Mouse (Mus musculus) G1E (cell line): Measurements from ENCODE around the gene Gm42878.

Experiments
- CTCF ChIP-seq: IDR thresholded peaks from 2 replicates; pipeline ENCODE4 v1.5.1; 2012; ENCODE audit warnings: low read depth, low read length, inconsistent platforms, mixed read lengths
- GATA1 ChIP-seq: IDR thresholded peaks from 2 replicates; pipeline ENCODE4 v1.6.1; 2012; ENCODE audit warnings: borderline replicate concordance, low read length, inconsistent platforms, mixed read lengths
- POLR2AphosphoS5 ChIP-seq: IDR thresholded peaks from 2 replicates; pipeline ENCODE4 v1.6.1; 2012; ENCODE audit warnings: low read depth, low read length, inconsistent platforms; ENCODE audit not compliant: insufficient replicate concordance

DNA sequence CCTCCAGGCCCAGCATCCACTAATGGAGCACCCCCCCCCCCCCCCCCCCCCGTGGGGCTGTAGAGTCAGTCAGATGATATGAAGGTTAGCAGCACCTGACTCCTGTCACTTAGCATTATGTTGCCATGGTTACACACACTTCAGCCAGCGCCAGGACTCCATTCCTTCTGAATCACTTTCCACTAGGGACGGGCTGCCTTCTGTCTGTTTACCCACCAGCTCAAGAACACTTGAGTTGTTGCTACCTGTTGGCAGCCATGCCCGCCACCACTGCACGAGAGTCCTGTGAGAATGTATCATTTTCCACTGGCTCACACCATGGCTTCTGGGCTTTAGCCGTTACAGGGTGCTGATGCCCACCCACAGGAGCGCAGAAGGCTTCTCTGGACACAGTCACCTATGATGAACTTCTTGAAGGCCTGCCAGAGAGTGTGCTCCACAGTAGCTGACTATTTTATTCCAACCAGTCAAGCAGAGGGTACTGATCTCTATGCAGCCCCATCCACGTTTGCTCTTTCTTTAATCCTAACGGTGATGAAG is 24.7 kb upstream of the Gm42878 start:
- no peak for TF ChIP-seq CTCF
- TF ChIP-seq GATA1, result no peak
- TF ChIP-seq POLR2AphosphoS5, result no peak
